Mouse (Mus musculus) naive thymus-derived CD4-positive, alpha-beta T cell, adult 2 months (primary cell): ENCODE measurements at regions not wholly inside any gene's neighbourhood (a gene's known extent, or its start where the extent isn't known, plus 50 kb on each side); places are given as distances from the start of the nearest gene placed in this dataset.

ENCODE experiments used
- DNase-seq: peaks from one replicate; pipeline ENCODE4 v3.0.0-alpha.2; 2011; ENCODE audit warnings: low read depth

GRCm38 (mm10) chr8:128156221-128156620 is 202.2 kb upstream of the Nrp1 start:
- DNase-seq, result no peak

GRCm38 (mm10) chr8:128162857-128163256 is 195.5 kb upstream of the Nrp1 start:
- peak; percentile 35 for DNase-seq

DNA sequence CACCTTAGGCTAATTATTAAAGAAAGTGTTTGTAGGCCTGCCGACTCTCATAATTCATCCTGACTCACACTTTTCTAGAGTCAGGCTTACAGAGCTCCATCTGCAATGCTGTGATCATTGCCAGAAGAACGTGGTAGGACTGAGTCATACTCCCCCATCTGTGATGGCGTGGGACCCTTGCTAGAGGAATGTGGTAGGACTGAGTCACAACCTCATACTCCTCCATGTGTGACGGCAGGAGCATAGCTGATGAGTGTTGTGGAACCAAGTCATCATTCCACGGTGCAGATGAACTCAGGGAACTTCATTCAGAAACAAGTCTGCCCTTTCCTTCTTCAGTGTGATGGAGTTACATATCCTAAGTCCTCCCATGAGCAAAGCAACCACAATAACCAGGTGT is 193.4 kb upstream of the Nrp1 start:
- no peak for DNase-seq

DNA sequence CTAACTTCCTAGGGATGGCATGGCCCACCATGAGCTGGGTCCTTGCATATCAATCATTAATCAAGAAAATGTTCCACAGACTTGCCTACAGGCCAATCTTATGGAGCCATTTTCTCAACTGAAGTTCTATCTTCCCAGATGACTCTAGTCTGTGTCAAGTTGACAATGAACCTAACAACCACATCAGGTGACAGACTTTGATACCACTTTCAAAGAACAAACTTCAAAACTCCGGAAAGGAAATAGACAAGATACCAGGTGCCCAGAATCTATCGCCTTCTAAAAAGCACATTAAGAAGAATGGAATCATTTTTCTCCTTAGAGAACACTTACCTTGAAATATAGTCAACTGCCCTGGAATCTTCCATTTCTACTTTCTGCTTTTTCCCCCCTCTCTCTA is 192.8 kb upstream of the Nrp1 start:
- DNase-seq, result peak; percentile 64

DNA sequence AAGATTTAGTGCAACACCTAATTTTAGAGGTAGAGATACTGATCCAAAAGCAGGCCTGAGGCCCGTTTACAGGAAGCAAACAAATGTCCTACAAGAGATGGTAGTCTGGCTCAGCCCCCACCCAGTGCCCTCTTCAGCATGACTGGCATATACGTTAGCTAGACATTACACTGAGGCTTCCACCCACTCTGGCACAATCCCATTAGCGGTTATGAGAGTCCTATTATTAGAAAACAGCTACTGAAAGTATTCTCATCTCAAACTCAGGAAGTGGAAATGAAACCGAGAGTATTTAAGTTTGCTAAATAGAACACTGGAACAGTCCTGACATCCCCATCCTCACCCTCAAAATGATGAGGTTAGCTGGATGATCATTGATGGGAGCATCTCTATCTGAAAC is 192.3 kb upstream of the Nrp1 start:
- no peak for DNase-seq

- no peak for DNase-seq
Observed at GRCm38 (mm10) chr8:128168819-128169218, 189.6 kb upstream of the Nrp1 start.

- no peak for DNase-seq
Observed at GRCm38 (mm10) chr8:128171116-128171515, 187.3 kb upstream of the Nrp1 start.

DNA sequence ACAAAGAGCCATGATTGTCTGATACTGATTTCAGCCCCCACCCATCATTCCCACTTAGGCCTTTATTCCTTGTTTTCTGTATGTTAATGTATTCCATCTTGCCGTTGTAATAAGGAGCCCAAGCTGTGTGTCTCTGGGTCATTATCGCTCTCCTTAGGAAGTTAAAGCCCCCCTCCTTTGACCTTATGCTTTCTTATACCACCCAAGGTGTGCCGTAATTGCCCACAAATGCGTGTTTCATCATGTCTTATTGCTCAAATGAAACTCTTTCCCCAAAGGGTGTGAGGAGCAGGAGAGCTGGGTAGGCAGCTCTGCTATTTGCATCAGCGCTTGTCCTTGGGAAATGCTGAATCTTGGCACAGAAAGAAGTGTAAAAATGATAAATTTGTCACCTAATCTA is 178.2 kb upstream of the Nrp1 start:
- DNase-seq, result no peak

DNA sequence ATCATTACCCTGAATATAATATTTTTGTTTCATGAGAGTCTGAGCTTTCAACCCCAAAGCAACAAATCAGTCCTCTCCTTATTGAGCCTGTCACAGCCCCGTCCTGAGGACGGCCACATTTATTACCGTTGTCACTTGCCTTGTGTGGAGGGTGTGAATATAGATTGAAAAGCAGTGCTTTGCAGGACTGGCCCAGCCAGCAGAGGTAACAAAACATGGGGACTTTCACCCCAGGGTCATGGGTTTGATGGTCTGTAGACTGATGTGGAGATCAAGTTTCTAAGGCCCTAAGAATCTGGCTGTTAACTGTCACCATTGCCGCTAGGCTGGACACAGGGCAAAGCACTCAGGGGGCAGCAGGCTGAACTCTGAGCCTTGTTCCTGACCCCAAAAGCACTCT is 175.3 kb upstream of the Nrp1 start:
- no peak for DNase-seq

DNA sequence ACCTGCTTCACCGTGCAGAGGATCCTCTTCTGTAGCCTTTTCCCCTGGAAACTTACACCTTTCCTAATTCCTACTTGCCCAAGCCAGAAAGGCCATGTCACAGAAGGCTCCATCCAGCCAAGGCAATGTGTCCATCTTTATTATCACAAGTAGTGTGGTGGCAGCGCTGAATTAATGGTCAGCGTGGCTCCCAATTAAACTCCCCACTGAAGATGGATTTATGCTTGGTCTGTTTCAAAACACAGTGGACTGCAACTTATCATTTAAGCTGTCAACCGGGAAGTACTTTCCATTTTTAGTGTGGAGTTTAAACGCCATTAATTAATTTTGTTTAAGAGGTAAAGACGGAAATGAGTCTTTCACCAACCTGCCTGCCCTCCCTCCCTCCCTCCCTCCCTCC is 170.1 kb upstream of the Nrp1 start:
- no peak for DNase-seq

- DNase-seq, result no peak
Observed at GRCm38 (mm10) chr8:128193293-128193887, 165.0 kb upstream of the Nrp1 start.

- DNase-seq, result no peak
Observed at GRCm38 (mm10) chr8:128200815-128201214, 157.6 kb upstream of the Nrp1 start.

DNA sequence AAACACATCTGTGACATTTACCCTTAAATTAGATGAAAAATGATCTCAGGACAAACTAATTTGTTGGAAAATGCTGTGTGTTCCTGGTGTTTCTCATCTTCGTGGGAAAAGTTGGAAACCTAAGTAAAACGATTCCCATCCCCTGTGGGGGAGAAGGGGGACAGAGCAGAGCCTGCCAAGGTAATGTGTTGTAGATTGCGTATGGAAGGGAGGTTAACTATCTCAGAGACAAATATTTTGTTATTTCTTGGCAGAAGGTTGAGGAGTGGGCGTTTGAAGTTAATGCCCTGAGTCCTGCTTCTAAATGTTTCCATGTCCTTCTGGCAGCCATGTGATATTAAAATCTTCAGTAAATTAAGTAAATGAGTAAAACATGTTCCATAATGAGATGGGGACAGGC is 156.8 kb upstream of the Nrp1 start:
- no peak for DNase-seq

DNA sequence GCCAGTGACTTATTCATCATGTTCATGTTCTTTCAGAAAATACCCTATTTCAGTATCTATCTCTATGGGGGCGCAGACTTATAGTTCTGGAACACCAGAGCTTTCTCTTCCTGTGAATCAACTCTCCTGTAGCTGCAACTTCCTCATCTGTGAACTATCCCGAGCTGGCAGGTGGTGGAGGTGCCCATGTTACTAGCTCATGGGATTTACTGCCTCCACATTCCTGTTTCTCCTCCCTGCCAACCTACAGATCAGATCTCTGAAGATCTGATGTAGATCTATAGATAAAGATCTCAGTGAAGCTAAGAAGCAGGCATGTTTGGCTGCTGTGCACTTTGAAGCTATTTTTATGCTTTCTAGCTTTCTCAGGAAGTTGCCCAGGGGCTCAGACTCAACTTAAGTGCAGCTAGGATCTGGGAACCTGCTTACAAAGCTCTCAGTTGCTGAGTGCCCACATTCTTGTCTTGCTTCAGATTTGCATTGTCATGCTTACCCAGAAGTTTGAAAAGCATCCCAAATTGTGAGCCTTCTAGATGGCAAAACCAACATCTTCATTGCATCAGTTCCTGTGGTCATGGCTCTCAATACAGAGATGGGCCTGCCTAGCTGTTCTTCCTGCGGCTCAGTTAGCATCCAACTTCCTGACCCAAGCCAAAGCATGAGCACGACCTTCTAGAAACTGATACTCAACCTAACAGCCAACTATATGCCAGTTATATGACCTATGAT is 156.1 kb upstream of the Nrp1 start:
- DNase-seq, result peak; percentile 39

DNA sequence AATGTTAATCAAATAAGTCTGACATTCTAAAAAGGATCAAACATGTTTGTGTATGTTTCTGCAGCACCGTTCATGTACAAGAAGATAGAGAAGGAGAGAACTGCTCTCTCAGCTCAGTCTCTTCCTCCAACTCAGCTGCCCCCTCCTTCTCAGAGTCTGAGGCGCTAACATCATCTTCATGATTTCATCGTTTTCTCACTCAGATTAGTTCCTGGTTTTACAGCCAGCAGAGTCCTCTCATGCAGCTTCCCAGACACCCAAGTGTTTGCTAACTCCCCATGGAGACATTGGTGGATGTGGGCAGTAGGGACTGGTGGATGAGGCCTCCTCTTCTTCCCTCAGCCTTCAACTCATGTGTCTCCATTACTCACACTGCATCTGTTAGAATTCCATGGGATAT is 153.6 kb upstream of the Nrp1 start:
- no peak for DNase-seq

- DNase-seq, result no peak
Observed at GRCm38 (mm10) chr8:128207138-128207537, 151.3 kb upstream of the Nrp1 start.

DNA sequence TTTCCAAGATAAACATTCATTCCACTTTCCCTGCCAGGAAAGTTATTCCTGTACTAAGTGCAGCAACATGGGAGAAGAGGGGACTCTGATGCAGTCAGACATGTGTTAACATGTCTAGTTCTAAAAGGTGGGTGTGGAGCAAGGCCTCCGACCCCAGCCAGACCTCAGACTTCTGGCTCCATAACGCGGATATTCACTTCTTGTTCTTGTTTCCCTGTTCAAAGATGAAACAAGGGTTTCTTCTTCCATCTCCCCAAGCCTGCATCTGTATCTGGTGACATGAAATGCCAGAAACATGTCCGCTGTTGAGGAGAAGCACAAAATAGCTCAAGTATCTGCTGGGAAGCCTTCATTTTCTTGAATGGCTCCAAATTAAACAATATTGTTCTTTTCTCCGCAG is 147.6 kb upstream of the Nrp1 start:
- no peak for DNase-seq

- DNase-seq, result no peak
Observed at GRCm38 (mm10) chr8:128212223-128212622, 146.2 kb upstream of the Nrp1 start.

DNA sequence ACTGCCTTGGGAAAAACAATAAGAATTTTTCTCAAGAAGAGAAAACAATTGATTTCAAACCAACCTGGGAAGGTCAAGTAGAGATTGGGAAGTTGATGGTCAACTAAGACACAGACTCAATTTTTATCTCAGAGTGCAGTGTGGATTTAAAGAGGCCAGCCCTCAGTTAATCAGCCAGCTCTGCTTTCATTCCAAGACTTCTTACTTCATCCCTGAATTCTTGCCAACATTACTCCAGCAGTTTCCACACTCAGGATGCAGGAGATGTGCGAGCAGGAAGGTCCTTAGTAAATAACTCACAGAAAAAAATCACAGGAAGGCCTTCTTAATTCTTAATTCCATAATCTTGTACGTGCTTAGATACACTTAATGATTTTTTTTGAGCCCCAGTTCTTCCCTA is 144.1 kb upstream of the Nrp1 start:
- no peak for DNase-seq

DNA sequence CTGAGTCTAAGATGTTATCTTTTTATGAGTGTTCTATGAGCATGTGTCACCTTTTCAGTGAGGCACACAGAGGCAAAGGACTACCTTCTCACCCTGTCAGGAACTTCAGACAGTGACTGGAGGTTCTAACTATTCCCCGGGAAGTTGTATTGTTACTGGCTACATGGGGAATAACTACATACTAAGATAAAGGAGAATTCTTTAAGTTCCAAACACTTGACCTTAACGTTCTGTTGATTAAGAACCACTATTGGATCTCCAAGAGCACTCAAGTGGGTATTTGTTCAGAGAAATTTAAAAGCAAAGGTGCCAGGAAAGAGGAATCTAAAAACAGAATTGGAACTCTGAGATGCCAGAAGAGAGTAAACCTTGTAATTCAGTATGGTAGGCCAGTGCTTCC is 139.5 kb upstream of the Nrp1 start:
- no peak for DNase-seq

DNA sequence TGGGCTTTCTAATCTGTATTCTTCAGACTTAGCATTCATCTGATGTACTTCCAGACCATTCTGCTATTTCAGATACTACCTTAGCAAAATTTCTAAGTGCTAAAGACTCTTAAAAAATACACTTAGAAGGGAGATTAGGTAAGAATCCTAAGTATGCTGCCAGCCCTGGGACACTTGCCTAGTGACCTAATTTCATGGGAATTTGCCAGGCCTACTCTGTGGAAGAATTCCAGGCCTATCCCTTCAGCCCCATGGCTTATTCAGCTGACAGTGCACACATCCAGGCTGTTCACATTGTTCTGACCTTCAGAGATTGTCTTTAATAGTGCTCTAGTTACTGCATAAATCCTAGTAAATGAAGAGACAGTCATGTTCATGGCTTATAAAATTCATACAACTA is 138.9 kb upstream of the Nrp1 start:
- no peak for DNase-seq

- peak; percentile 53 for DNase-seq
Observed at GRCm38 (mm10) chr8:128223092-128223491, 135.3 kb upstream of the Nrp1 start.

- DNase-seq, result peak; percentile 19
Observed at GRCm38 (mm10) chr8:128223522-128223921, 134.9 kb upstream of the Nrp1 start.

GRCm38 (mm10) chr8:128225123-128225522 is 133.3 kb upstream of the Nrp1 start:
- DNase-seq, result peak; percentile 11
